In genomic region chr8:82462841-82463240, GRCm38 (mm10) we compare ENCODE assay signal across 18 mouse cellular contexts. TPM values are rescaled to one million over a fixed set of nuclear protein-coding genes. Genes with fewer than 3 reads are reported as not detected.
DNase-seq lines count a peak whose midpoint lies in the region; ATAC-seq lines count a peak whose summit lies in the region.
"Had no signal": no experiment of that assay in that cellular context is flagged by ENCODE, and none has a peak within 500 bp of the region (broad histone marks: within the 10 kb centered on the region; RNA-seq: fewer than 3 reads in every experiment).

No protein-coding gene starts in this region.

- ATAC-seq in megakaryocyte-erythroid progenitor cell, adult 5-6 weeks (replicated peaks; ENCODE audit: low FRiP score, low TSS enrichment, poor library complexity, severe bottlenecking), result no peak
- ATAC-seq: CD4-positive, CD25-positive, alpha-beta regulatory T cell, adult 4 months; forebrain, embryonic 13.5 days; hindbrain, embryonic 16.5 days had no signal

- DNase-seq in adrenal gland, postnatal 14 days, result peak; percentile 11
- no peak for DNase-seq in adrenal gland, adult 8-10 months
- DNase-seq in kidney, postnatal 14 days, result peak; percentile 27
- no peak for DNase-seq in kidney, postnatal 4 days
- DNase-seq in lung, postnatal 36 days, result peak; percentile 6
- DNase-seq in lung, postnatal 14 days, result no peak
- no peak for DNase-seq in frontal cortex, postnatal 25 days (ENCODE audit: low spot score in 2 of 2)
- DNase-seq: cerebellum, adult 8-10 months; cerebellum, postnatal 25 days; gastrocnemius, postnatal 14 days; heart, postnatal 14 days; right cerebral cortex, postnatal 4 days; thymus, adult 18-20 months; thymus, postnatal 25 days had no signal

RNA-seq across cellular contexts. Expression of gene Il15, which starts 59.8 kb away (rescaled TPM):
- 9.4 and 10.4 TPM in 2 replicates for total RNA-seq in adrenal gland, postnatal 14 days (2021)
- total RNA-seq in adrenal gland, adult 8-10 months (2022), result 10 to 100 TPM in 3 of 4 experiments, 1 to 10 TPM in 1; 8.1 to 16.9 (median 14.4) TPM
- 0.96 TPM in 1 of 2 replicates, not detected in the other for total RNA-seq in megakaryocyte-erythroid progenitor cell, adult 5-6 weeks (2014; fragmentation: Nextera tagmentation)
- 0.38 and 7.1 TPM in 2 replicates for total RNA-seq in megakaryocyte-erythroid progenitor cell, adult 5-6 weeks (2017)

Comparison
In these comparisons a context has a peak if more than half of its experiments do, and no peak if none do; other contexts are left out.
1. DNase-seq: peak in adrenal gland, postnatal 14 days (single experiment), kidney, postnatal 14 days (single experiment) and lung, postnatal 36 days (single experiment); none in adrenal gland, adult 8-10 months (single experiment), kidney, postnatal 4 days (0 of 2), lung, postnatal 14 days (single experiment) and frontal cortex, postnatal 25 days (0 of 2).